In the genomic region with DNA sequence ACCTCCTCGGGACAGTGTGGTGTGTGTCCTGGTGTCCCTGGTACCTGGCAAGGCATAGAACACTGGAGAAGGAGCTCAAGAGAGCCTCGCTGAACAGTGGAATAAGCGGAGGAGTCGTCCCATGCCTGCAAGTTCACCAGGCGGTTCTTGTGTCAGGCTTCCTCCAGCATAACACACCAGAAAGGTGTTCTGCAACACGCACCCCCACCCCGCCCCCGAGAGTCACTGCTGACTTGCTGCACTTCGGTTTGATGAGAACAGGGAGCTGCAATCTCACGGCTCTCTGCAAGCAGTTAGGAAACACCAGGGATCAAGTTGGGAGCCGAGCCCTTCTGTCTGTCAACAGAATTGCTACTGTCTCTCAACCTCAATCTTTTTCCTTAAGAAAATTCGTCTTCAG, we compare ENCODE assay signal across 15 mouse cellular contexts.
"Had no signal": no experiment of that assay in that cellular context is flagged by ENCODE, and none has a peak within 500 bp of the region (broad histone marks: within the 10 kb centered on the region; RNA-seq: fewer than 3 reads in every experiment).

No protein-coding gene starts in this region.

- H3K4me2 ChIP-seq: neural tube, embryonic 13.5 days; neural tube, embryonic 15.5 days; stomach, embryonic 15.5 days had no signal

- H3K27me3 ChIP-seq: neural tube, embryonic 13.5 days; neural tube, embryonic 15.5 days; stomach, embryonic 15.5 days had no signal

- H3K4me1 ChIP-seq: neural tube, embryonic 13.5 days; neural tube, embryonic 15.5 days; stomach, embryonic 15.5 days had no signal

- DNase-seq: retina, postnatal 1 day; right cerebral cortex, adult 18-20 months; right cerebral cortex, postnatal 25 days; right cerebral cortex, postnatal 4 days; spleen, adult 18-20 months; thymus, adult 18-20 months; thymus, adult 2 months; thymus, postnatal 14 days; thymus, postnatal 25 days; thymus, postnatal 36 days; thymus, postnatal 4 days had no signal

- H3K27ac ChIP-seq: neural tube, embryonic 13.5 days; neural tube, embryonic 15.5 days; stomach, embryonic 15.5 days; stomach, postnatal 0 days had no signal

- H3K9me3 ChIP-seq: neural tube, embryonic 13.5 days; neural tube, embryonic 15.5 days; stomach, embryonic 15.5 days had no signal

- H3K9ac ChIP-seq: neural tube, embryonic 13.5 days; neural tube, embryonic 15.5 days; stomach, embryonic 15.5 days had no signal

- H3K36me3 ChIP-seq: neural tube, embryonic 13.5 days; neural tube, embryonic 15.5 days; stomach, embryonic 15.5 days had no signal

- H3K4me3 ChIP-seq: neural tube, embryonic 13.5 days; neural tube, embryonic 15.5 days; stomach, embryonic 15.5 days had no signal
